Mouse (Mus musculus) right cerebral cortex, postnatal 10 days (tissue): Measurements from ENCODE around the gene Rep15.

ENCODE experiments used
- DNase-seq, 2 experiments: peaks; one replicate each; pipeline ENCODE4 v3.0.0; 2021; ENCODE audit warnings: low spot score in 2 of 2

Rep15 gene

GRCm38 (mm10) chr6:147032303-147032925 lies at the start of gene Rep15:
TSS of gene Rep15 (plus strand) at chr6:147032584.
- DNase-seq, result no peak

DNA sequence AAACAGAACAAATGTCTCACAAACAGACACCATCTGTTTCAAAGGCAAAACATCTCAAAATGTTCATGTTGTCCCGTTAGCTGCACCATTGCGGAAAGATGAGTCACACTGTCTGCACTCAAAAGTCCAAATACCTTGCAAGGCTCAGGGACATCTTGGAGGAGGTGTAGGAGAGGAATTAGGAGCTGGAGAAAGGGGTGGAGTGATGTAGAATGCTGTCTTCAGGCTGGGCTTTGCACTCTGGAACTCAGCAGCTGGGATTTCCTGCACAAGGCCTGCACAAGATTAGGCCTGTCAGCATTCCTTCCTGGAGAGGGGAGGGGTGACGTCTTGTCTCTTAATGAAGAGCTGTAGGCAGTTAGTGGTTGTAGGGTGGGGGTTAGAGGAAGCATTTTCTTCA lies 47.8 kb upstream of the Rep15 start:
- DNase-seq, result no peak

DNA sequence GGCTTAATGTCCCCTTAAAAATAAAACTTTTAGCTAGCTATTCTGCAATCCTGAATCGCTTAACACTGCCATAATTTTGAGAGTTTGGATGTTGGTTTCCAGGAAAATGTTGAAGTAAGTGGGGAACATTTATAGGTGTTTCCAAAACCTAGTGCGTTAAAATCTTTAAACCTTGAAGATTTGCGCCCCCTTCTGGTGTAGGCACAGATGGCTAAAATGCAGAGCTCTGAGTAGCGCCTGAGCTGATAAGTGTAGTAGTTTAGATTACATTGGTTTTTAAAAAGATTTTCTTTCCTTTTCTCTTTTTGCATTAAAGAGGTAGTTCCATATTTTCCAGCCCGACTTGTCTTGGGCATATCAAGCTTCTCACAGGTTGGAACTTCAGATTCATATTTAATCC lies 38.1 kb upstream of the Rep15 start:
- DNase-seq, result peak; percentile 68 to 83

GRCm38 (mm10) chr6:146995391-146995790 lies 37.0 kb upstream of the Rep15 start:
- no peak for DNase-seq

DNA sequence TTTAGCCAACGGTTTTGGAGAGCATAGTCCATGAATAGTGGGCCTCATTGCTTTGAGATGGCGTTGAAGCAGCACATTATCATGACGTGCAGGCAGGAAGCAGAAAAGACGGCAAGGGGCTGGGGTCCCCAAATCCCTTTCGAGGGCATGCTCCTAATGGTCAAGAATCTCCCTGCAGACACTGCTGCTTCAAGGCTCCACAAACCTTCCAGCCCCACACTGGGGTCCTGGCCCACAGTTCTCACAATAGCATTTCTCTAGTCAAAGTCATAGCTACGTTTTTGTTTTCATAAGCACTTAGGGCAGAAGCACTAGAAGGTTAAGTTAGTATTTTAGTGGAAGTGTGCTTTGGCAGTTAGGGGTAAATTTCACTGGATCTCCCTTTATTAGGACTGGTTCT lies 36.5 kb upstream of the Rep15 start:
- DNase-seq, result no peak

GRCm38 (mm10) chr6:146997006-146997405 lies 35.4 kb upstream of the Rep15 start:
- no peak for DNase-seq

GRCm38 (mm10) chr6:146998710-146999109 lies 33.7 kb upstream of the Rep15 start:
- no peak for DNase-seq

GRCm38 (mm10) chr6:146999302-146999701 lies 33.1 kb upstream of the Rep15 start:
- no peak for DNase-seq

DNA sequence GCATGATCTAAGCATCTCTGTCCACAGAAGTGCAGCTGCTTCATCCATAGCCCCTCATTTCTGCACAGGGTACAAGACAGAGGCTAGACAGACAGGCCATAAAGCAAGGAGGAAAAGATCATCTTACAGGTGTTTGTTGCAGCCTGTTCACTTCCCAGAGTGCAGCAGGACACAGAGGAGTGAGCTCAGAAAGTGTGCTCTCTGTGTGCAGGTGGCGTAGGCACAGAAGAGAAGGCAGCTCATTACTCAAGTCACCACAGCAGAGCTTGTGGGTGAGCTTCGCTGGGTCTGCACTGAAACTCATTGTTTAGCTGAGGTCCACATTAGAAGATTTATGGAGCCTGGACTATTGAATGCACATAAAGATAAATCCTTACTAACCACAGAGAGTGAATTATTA lies 32.6 kb upstream of the Rep15 start:
- DNase-seq, result no peak

DNA sequence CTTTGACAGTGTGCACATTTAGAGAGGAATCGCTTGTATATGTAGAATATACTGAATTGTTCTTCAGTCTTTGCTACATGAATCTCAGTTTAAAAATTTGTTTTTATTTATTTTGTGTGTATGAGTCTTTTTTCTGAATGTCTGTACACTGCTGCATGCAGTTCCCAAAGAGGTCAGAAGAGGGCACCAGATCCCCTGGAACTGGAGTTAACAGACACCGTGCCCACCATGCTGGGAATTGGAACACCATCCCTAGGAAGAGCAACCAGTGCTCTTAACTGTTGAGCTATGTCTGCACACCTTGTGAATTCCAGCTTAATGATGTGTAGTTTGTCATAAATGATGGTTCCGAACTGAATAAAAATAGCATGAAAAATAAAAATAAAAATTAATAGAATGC lies 24.2 kb upstream of the Rep15 start:
- DNase-seq, result peak in 1 of 2 experiments; percentile 53

DNA sequence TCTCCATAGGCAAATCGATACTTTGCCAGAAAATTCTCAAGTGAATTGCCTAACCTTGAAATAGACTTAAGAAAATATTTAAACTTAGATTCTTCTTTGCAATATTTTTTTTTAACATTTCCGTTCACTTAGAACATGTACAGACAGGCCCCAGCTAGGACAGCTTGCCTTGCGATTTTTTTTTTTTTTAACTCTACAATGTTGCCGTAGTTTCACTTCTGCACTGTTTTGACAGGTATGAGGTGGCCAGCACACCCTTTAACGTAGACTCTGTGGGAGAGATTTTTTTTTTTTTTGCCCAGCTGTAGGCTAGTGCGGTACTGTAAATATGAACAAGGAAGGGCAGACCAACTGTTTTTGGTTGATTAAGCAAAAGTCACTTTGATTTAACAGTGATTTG lies 22.0 kb upstream of the Rep15 start:
- no peak for DNase-seq

- DNase-seq, result no peak
Measured at GRCm38 (mm10) chr6:147010811-147011520, 21.4 kb upstream of the Rep15 start.

DNA sequence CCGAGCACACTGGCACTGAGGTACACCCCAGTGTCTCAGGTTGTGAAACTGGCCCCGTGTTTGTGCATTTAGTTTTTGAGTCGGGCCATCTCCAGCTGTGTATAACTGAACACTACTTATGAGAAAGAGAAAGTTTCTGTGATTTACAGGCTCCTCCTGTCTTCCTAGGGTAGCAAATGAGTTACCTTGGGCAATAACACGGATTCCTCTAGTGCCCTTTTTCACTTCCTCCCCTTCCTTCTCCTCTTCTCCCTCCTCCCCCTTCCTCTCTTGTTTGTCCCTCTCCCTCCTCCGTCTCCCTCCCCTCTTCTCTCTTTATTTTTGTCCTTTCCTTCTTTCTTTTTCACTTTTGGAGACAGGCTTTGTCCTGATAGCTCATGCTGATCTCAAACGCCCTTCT lies 20.8 kb upstream of the Rep15 start:
- DNase-seq, result no peak

DNA sequence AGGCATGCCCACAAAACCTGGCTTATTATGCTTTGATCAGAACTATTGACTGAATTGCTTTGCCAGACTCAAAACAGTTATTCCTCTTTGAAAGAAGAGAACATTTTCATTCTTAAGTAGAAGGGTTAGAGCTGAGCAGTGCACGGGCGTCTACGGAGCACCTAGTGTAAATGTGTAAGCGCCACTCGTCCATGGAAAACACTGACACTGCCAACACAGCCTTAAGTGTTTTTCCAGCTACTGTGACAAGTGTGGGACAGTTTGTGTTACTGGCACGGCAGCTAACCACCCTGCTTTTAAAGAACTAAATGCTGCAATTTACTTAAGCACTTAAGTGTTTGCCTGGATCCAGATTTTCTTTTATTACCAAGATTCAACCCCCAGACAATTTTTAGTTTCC lies 20.4 kb upstream of the Rep15 start:
- no peak for DNase-seq

DNA sequence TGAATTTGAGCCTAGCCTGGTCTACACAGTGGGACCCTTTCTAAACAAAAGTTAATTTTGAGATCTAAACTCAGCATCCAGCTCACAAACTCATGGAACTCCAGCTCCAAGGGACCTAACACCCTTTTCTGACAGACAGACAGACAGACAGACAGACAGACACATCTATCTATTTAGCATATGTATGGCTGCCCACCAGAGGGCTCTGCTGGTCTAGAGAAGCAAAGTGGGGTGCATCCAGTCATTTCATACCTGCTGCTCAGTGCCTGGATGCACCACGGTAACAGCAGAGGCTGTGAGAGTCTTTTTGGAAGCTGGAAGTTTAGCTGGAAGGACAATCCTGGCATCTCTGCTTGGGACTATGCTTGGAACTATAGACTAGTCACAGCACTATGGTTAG lies 18.8 kb upstream of the Rep15 start:
- DNase-seq, result no peak

DNA sequence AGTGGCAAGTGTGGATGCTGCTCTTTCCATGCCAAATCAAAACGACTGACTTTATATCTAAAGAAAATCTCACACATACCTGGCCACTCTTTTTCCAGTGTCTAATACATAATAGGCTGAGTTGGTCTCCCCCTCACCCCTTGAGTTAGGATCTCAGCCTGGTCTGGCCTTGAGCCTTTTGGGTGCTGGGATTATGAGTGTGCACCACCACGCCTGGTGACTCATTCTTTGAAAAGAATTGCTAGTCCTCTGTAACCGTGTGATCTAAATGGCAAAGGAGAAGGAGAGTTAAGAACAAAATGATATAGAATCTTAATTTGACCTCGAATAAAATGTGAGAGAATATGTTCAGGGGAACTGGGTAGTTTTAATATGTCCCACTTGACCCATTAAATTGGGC lies 14.5 kb upstream of the Rep15 start:
- no peak for DNase-seq

GRCm38 (mm10) chr6:147018364-147018763 lies 14.0 kb upstream of the Rep15 start:
- no peak for DNase-seq

DNA sequence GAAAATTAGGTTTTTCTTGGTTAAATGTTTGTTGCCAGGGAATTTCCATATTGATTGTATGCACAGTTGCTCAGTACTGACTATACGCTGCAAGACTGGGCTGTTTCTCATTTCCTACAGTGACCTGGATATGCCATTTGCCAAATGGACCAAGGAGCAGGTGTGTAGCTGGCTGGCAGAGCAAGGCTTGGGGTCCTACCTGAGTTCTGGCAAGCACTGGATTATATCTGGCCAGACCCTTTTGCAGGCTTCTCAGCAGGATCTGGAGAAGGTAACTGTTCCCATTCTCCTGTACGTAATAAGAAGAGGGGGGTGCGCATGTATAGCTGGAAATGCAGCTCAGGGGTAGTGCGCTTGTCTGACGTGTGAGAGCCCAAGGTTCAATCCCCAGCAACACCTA lies 11.2 kb upstream of the Rep15 start:
- no peak for DNase-seq

- DNase-seq, result peak in 1 of 2 experiments; percentile 36
Measured at GRCm38 (mm10) chr6:147022375-147023132, 9.8 kb upstream of the Rep15 start.

- DNase-seq, result no peak
Measured at GRCm38 (mm10) chr6:147023133-147023395, 9.3 kb upstream of the Rep15 start.

GRCm38 (mm10) chr6:147023568-147023967 lies 8.8 kb upstream of the Rep15 start:
- DNase-seq, result no peak

GRCm38 (mm10) chr6:147024761-147025160 lies 7.6 kb upstream of the Rep15 start:
- no peak for DNase-seq

- no peak for DNase-seq
Measured at GRCm38 (mm10) chr6:147028396-147028795, 4.0 kb upstream of the Rep15 start.
